Mouse (Mus musculus) spleen, adult 2 months (tissue): Measurements from ENCODE around the gene Gtf3c4.

Experiments used
- CTCF ChIP-seq: fragments of 200-500 bp; IDR thresholded peaks from 2 replicates; pipeline ENCODE4 v1.5.1; 2011; ENCODE audit warnings: mild to moderate bottlenecking, inconsistent platforms; ENCODE audit not compliant: insufficient read depth, insufficient read length, insufficient replicate concordance; ENCODE audit errors: extremely low read depth
- POLR2A ChIP-seq: fragments of 200-500 bp; IDR thresholded peaks from 2 replicates; pipeline ENCODE4 v1.6.1; 2011; ENCODE audit warnings: low read depth, low read length, inconsistent platforms

- no peak for TF ChIP-seq CTCF
- TF ChIP-seq POLR2A, result no peak
Measured at GRCm38 (mm10) chr2:28882826-28883485, 42.8 kb upstream of the Gtf3c4 start.
